Mouse (Mus musculus): Measurements from ENCODE around the gene D230025D16Rik. TPM values are rescaled to one million over a fixed set of nuclear protein-coding genes. Genes with fewer than 3 reads are reported as not detected.

The D230025D16Rik gene
- polyA plus RNA-seq, 1 experiment from 2014 or later, result 24.0 TPM

- no peak for DNase-seq (ENCODE audit: low spot score)
- peaks cover 6% of the 10 kb centered on the region; the same call in 1 of the 2 replicates for H3K9me3 ChIP-seq (ENCODE audit: control insufficient read depth, low read length)
- H3K27me3 ChIP-seq (replicated peaks; ENCODE audit: control insufficient read depth, insufficient read depth, low read length), result peaks cover 95% of the 10 kb centered on the region
- H3K27ac ChIP-seq (ENCODE audit: low read depth, low read length), result no peak overlapping the region
- H3K36me3 ChIP-seq (ENCODE audit: control insufficient read depth, insufficient read depth, low read length), result no peaks in the 10 kb centered on the region
- peak overlapping the region; percentile 45 for H3K4me3 ChIP-seq (ENCODE audit: low read depth, low read length)
- no peak for ATAC-seq (replicated peaks; ENCODE audit: low FRiP score)
- H3K9ac ChIP-seq (ENCODE audit: low read depth, low read length), result no peak overlapping the region
- peaks cover 23% of the 10 kb centered on the region for H3K4me1 ChIP-seq (replicated peaks; ENCODE audit: control insufficient read depth, insufficient read depth, low read length)
- 6% methylated on average over 39 of the region's 39 CpGs for WGBS
- H3K4me2 ChIP-seq, result peak overlapping the region; percentile 73
Observed at GRCm38 (mm10) chr8:105270101-105270915, 45.4 kb downstream of the D230025D16Rik start.

GRCm38 (mm10) chr8:105270916-105271186, 45.9 kb downstream of the D230025D16Rik start:
- 3% methylated on average over 11 of the region's 11 CpGs for WGBS
- Histone ChIP-seq H3K9me3 (ENCODE audit: control insufficient read depth, low read length) (peaks cover 6% of the 10 kb centered on the region; the same call in 1 of the 2 replicates), H3K4me3 (ENCODE audit: low read depth, low read length) (no peak overlapping the region), H3K36me3 (ENCODE audit: control insufficient read depth, insufficient read depth, low read length) (no peaks in the 10 kb centered on the region), H3K27me3 (replicated peaks; ENCODE audit: control insufficient read depth, insufficient read depth, low read length) (peaks cover 97% of the 10 kb centered on the region), H3K4me2 (no peak overlapping the region), H3K9ac (ENCODE audit: low read depth, low read length) (no peak overlapping the region), H3K4me1 (replicated peaks; ENCODE audit: control insufficient read depth, insufficient read depth, low read length) (peaks cover 23% of the 10 kb centered on the region), H3K27ac (ENCODE audit: low read depth, low read length) (no peak overlapping the region)
- no peak for ATAC-seq (replicated peaks; ENCODE audit: low FRiP score)
- no peak for DNase-seq (ENCODE audit: low spot score)

GRCm38 (mm10) chr8:105275387-105275786, 50.4 kb downstream of the D230025D16Rik start:
- Histone ChIP-seq H3K4me1 (replicated peaks; ENCODE audit: control insufficient read depth, insufficient read depth, low read length) (peaks cover 8% of the 10 kb centered on the region), H3K4me2 (peak overlapping the region; percentile 63), H3K4me3 (ENCODE audit: low read depth, low read length) (no peak overlapping the region), H3K9me3 (ENCODE audit: control insufficient read depth, low read length) (no peaks in the 10 kb centered on the region), H3K27ac (ENCODE audit: low read depth, low read length) (no peak overlapping the region), H3K9ac (ENCODE audit: low read depth, low read length) (no peak overlapping the region), H3K27me3 (replicated peaks; ENCODE audit: control insufficient read depth, insufficient read depth, low read length) (peaks cover 97% of the 10 kb centered on the region), H3K36me3 (ENCODE audit: control insufficient read depth, insufficient read depth, low read length) (no peaks in the 10 kb centered on the region)
- no peak for DNase-seq (ENCODE audit: low spot score)
- no peak for ATAC-seq (replicated peaks; ENCODE audit: low FRiP score)
- WGBS, result 10% methylated on average over 11 of the region's 11 CpGs

- Histone ChIP-seq H3K36me3 (ENCODE audit: control insufficient read depth, insufficient read depth, low read length) (no peaks in the 10 kb centered on the region), H3K9ac (ENCODE audit: low read depth, low read length) (no peak within 1 kb of the TSS), H3K4me2 (peak within 1 kb of the TSS; percentile 63), H3K9me3 (ENCODE audit: control insufficient read depth, low read length) (no peaks in the 10 kb centered on the region), H3K4me3 (ENCODE audit: low read depth, low read length) (peak within 1 kb of the TSS; percentile 38), H3K27me3 (replicated peaks; ENCODE audit: control insufficient read depth, insufficient read depth, low read length) (peaks cover 92% of the 10 kb centered on the region), H3K27ac (ENCODE audit: low read depth, low read length) (no peak within 1 kb of the TSS), H3K4me1 (replicated peaks; ENCODE audit: control insufficient read depth, insufficient read depth, low read length) (peaks cover 8% of the 10 kb centered on the region)
- 12% methylated on average over 10 of the region's 10 CpGs for WGBS
- no peak for DNase-seq (ENCODE audit: low spot score)
- ATAC-seq (replicated peaks; ENCODE audit: low FRiP score), result no peak
Observed at GRCm38 (mm10) chr8:105275840-105276239, 50.9 kb downstream of the D230025D16Rik start, which contains the start of gene Nol3. Nol3 (plus strand) TSS chr8:105276140.

- Histone ChIP-seq H3K36me3 (ENCODE audit: control insufficient read depth, insufficient read depth, low read length) (no peaks in the 10 kb centered on the region), H3K4me3 (ENCODE audit: low read depth, low read length) (peak overlapping the region; percentile 38), H3K9me3 (ENCODE audit: control insufficient read depth, low read length) (no peaks in the 10 kb centered on the region), H3K4me2 (peak overlapping the region; percentile 63), H3K27ac (ENCODE audit: low read depth, low read length) (no peak overlapping the region), H3K9ac (ENCODE audit: low read depth, low read length) (no peak overlapping the region), H3K27me3 (replicated peaks; ENCODE audit: control insufficient read depth, insufficient read depth, low read length) (peaks cover 86% of the 10 kb centered on the region), H3K4me1 (replicated peaks; ENCODE audit: control insufficient read depth, insufficient read depth, low read length) (peaks cover 8% of the 10 kb centered on the region)
- DNase-seq (ENCODE audit: low spot score) (peak; percentile 62), ATAC-seq (replicated peaks; ENCODE audit: low FRiP score) (peak; percentile 48)
- WGBS, result 6% methylated on average over 30 of the region's 30 CpGs
Observed at GRCm38 (mm10) chr8:105276292-105277120, 51.6 kb downstream of the D230025D16Rik start.

- ATAC-seq (replicated peaks; ENCODE audit: low FRiP score), result peak; percentile 27; the same call in 1 of the 2 replicates
Observed at GRCm38 (mm10) chr8:105278911-105279334, 54.0 kb downstream of the D230025D16Rik start.

GRCm38 (mm10) chr8:105280567-105280966, 55.6 kb downstream of the D230025D16Rik start:
- H3K9ac ChIP-seq (ENCODE audit: low read depth, low read length), result no peak overlapping the region
- H3K4me3 ChIP-seq (ENCODE audit: low read depth, low read length), result no peak overlapping the region
- 58% methylated on average over 3 of the region's 3 CpGs for WGBS
- peaks cover 14% of the 10 kb centered on the region for H3K4me1 ChIP-seq (replicated peaks; ENCODE audit: control insufficient read depth, insufficient read depth, low read length)
- no peaks in the 10 kb centered on the region for H3K36me3 ChIP-seq (ENCODE audit: control insufficient read depth, insufficient read depth, low read length)
- no peak overlapping the region for H3K4me2 ChIP-seq
- no peak overlapping the region for H3K27ac ChIP-seq (ENCODE audit: low read depth, low read length)
- no peak for ATAC-seq (replicated peaks; ENCODE audit: low FRiP score)
- no peaks in the 10 kb centered on the region for H3K9me3 ChIP-seq (ENCODE audit: control insufficient read depth, low read length)
- H3K27me3 ChIP-seq (replicated peaks; ENCODE audit: control insufficient read depth, insufficient read depth, low read length), result peaks cover 70% of the 10 kb centered on the region
- no peak for DNase-seq (ENCODE audit: low spot score)

More at GRCm38 (mm10) chr8:105278911-105279334, 54.0 kb downstream of the D230025D16Rik start:
- no peak overlapping the region for H3K27ac ChIP-seq (ENCODE audit: low read depth, low read length)
- WGBS, result 4% methylated on average over 28 of the region's 28 CpGs
- peak overlapping the region; percentile 60 for H3K4me2 ChIP-seq
- DNase-seq (ENCODE audit: low spot score), result no peak
- H3K4me1 ChIP-seq (replicated peaks; ENCODE audit: control insufficient read depth, insufficient read depth, low read length), result peaks cover 14% of the 10 kb centered on the region
- peaks cover 77% of the 10 kb centered on the region for H3K27me3 ChIP-seq (replicated peaks; ENCODE audit: control insufficient read depth, insufficient read depth, low read length)
- H3K4me3 ChIP-seq (ENCODE audit: low read depth, low read length), result peak overlapping the region; percentile 2; the same call in 1 of the 2 replicates
- H3K36me3 ChIP-seq (ENCODE audit: control insufficient read depth, insufficient read depth, low read length), result no peaks in the 10 kb centered on the region
- no peaks in the 10 kb centered on the region for H3K9me3 ChIP-seq (ENCODE audit: control insufficient read depth, low read length)
- no peak overlapping the region for H3K9ac ChIP-seq (ENCODE audit: low read depth, low read length)

- DNase-seq (ENCODE audit: low spot score), result no peak
- H3K27me3 ChIP-seq (replicated peaks; ENCODE audit: control insufficient read depth, insufficient read depth, low read length), result peaks cover 60% of the 10 kb centered on the region
Observed at GRCm38 (mm10) chr8:105281821-105282220, 56.9 kb downstream of the D230025D16Rik start.

More at GRCm38 (mm10) chr8:105281821-105282220, 56.9 kb downstream of the D230025D16Rik start:
- H3K4me2 ChIP-seq, result no peak overlapping the region
- H3K9me3 ChIP-seq (ENCODE audit: control insufficient read depth, low read length), result no peaks in the 10 kb centered on the region
- WGBS, result 86% methylated on average over 12 of the region's 12 CpGs
- H3K27ac ChIP-seq (ENCODE audit: low read depth, low read length), result no peak overlapping the region
- H3K9ac ChIP-seq (ENCODE audit: low read depth, low read length), result no peak overlapping the region
- peaks cover 12% of the 10 kb centered on the region for H3K4me1 ChIP-seq (replicated peaks; ENCODE audit: control insufficient read depth, insufficient read depth, low read length)
- ATAC-seq (replicated peaks; ENCODE audit: low FRiP score), result no peak
- H3K4me3 ChIP-seq (ENCODE audit: low read depth, low read length), result no peak overlapping the region
- H3K36me3 ChIP-seq (ENCODE audit: control insufficient read depth, insufficient read depth, low read length), result no peaks in the 10 kb centered on the region
